Mouse (Mus musculus): ENCODE data around the gene Stra6. TPM values are rescaled to one million over a fixed set of nuclear protein-coding genes. Genes with fewer than 3 reads are reported as not detected.

Gene Stra6
- total and polyA plus RNA-seq, 3 experiments: 0.11 TPM; not detected in 2

DNA sequence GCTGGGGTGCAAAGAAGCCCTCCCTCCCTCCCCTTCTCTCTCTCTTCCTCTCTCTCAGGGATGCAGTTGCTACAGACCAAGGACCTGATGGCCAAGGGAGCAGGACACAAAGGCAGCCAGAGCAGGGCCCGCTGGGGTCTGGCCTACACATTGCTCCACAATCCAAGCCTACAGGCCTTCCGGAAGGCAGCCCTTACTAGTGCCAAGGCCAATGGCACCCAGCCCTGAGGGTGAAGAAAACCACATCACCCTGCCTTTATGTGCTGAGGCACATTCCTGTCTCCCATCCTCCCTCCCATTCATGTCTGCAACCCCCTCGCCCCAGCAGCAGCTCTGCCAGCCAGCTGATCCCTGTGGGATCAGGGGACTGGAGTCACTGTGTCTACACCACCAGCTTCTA is 89.5 kb downstream of the Stra6 start:
- Histone ChIP-seq H3K9me3 (replicated peaks) (no peaks in the 10 kb centered on the region), H3K36me3 (replicated peaks) (no peaks in the 10 kb centered on the region), H3K27me3 (ENCODE audit: insufficient read depth, low read length) (peaks cover 40% of the 10 kb centered on the region), H3K4me3 (ENCODE audit: low read depth, low read length) (no peak overlapping the region), H3K4me1 (ENCODE audit: insufficient read depth, low read depth, low read length) (no peaks in the 10 kb centered on the region)
- DNase-seq (ENCODE audit: low spot score) (no peak), ATAC-seq (ENCODE audit: extremely low read depth, insufficient number of reproducible peaks, low FRiP score, poor library complexity, severe bottlenecking) (no peak)
- TF ChIP-seq CTCF (IDR thresholded peaks at IDR 0.05; ENCODE audit: low read depth, low read length) (no peak), POLR2AphosphoS5 (IDR thresholded peaks at IDR 0.05; ENCODE audit: insufficient replicate concordance, low read depth, low read length) (no peak), GATA2 (IDR thresholded peaks at IDR 0.05; ENCODE audit: borderline replicate concordance, low read depth, low read length) (no peak), GATA1 (IDR thresholded peaks at IDR 0.05; ENCODE audit: borderline replicate concordance, low read length) (no peak), TAL1 (conservative IDR thresholded peaks at IDR 0.05; ENCODE audit: low read depth, low read length) (no peak)

DNA sequence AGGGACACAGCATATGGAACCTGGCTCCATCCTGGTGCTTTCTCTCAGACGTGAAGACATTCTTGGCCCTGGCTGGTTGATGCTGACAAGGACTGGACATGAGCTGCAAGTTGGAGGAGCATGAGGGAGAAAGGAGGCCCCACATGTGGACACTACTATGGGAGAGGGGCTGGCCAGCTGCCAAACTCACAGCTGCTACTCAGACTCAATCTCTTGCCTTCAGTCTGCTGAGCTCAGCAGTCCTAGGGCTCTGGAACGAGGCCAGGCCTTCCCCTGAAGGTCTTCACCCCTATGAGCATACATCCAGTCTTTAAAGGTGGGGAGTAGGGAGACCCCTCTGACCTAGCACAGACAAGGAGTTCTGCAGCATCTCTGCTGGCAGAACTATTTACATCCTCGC is 91.8 kb downstream of the Stra6 start:
- no peak for ATAC-seq (ENCODE audit: extremely low read depth, insufficient number of reproducible peaks, low FRiP score, poor library complexity, severe bottlenecking)
- TF ChIP-seq CTCF (IDR thresholded peaks at IDR 0.05; ENCODE audit: low read depth, low read length) (no peak), TAL1 (conservative IDR thresholded peaks at IDR 0.05; ENCODE audit: low read depth, low read length) (no peak), GATA2 (IDR thresholded peaks at IDR 0.05; ENCODE audit: borderline replicate concordance, low read depth, low read length) (no peak), GATA1 (IDR thresholded peaks at IDR 0.05; ENCODE audit: borderline replicate concordance, low read length) (no peak), POLR2AphosphoS5 (IDR thresholded peaks at IDR 0.05; ENCODE audit: insufficient replicate concordance, low read depth, low read length) (no peak)

DNA sequence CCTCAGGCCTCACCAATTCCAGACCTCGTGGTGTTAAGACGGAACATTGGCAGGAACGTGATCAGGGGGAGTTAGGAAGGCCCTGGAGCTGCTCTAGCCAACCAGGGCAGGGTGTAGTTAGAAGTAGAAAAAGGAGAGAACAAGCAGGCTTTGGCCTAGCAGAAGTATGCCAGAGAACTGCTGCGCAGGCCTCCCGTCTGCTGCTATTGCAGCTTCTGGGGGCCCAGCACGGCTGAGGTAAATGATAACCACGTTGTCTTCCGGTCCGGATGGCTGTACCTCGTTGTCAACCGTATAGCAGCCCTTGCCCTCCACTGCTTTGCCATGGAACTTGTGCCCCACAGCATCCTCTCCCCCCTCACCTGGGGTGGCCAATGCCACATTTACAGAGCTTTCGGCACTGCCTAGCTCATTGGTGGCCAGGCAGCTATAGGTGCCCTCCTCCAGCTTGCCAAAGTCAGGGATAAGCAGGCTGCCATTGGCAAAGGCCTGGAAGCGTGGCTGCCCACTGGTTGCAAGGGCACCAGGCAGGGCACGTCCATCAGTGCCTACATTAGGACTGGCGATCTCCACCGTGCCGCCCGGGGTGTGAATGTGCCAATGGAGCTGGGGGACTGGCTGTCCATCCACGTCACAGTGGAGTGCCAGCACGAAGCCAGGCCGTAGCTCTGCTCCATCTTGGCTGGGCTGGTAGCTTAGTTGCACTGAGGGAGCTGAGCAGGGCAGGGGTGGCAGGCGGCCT is 93.4 kb downstream of the Stra6 start:
- H3K4me1 ChIP-seq (ENCODE audit: insufficient read depth, low read depth, low read length): no peaks in the 10 kb centered on the region
- no peaks in the 10 kb centered on the region for H3K36me3 ChIP-seq (replicated peaks)
- TF ChIP-seq TAL1 (conservative IDR thresholded peaks at IDR 0.05; ENCODE audit: low read depth, low read length): no peak
- no peak for TF ChIP-seq GATA1 (IDR thresholded peaks at IDR 0.05; ENCODE audit: borderline replicate concordance, low read length)
- TF ChIP-seq CTCF (IDR thresholded peaks at IDR 0.05; ENCODE audit: low read depth, low read length): no peak
- TF ChIP-seq POLR2AphosphoS5 (IDR thresholded peaks at IDR 0.05; ENCODE audit: insufficient replicate concordance, low read depth, low read length): no peak
- no peak for TF ChIP-seq GATA2 (IDR thresholded peaks at IDR 0.05; ENCODE audit: borderline replicate concordance, low read depth, low read length)
- H3K4me3 ChIP-seq (ENCODE audit: low read depth, low read length): no peak overlapping the region
- peaks cover 31% of the 10 kb centered on the region for H3K27me3 ChIP-seq (ENCODE audit: insufficient read depth, low read length)
- ATAC-seq (ENCODE audit: extremely low read depth, insufficient number of reproducible peaks, low FRiP score, poor library complexity, severe bottlenecking) (no peak), DNase-seq (ENCODE audit: low spot score) (no peak)
- H3K9me3 ChIP-seq (replicated peaks): no peaks in the 10 kb centered on the region

More for the DNA sequence above, 91.8 kb downstream of the Stra6 start:
- Histone ChIP-seq H3K4me1 (ENCODE audit: insufficient read depth, low read depth, low read length) (no peaks in the 10 kb centered on the region), H3K36me3 (replicated peaks) (no peaks in the 10 kb centered on the region), H3K4me3 (ENCODE audit: low read depth, low read length) (no peak overlapping the region), H3K27me3 (ENCODE audit: insufficient read depth, low read length) (peaks cover 35% of the 10 kb centered on the region), H3K9me3 (replicated peaks) (no peaks in the 10 kb centered on the region)
- no peak for DNase-seq (ENCODE audit: low spot score)

DNA sequence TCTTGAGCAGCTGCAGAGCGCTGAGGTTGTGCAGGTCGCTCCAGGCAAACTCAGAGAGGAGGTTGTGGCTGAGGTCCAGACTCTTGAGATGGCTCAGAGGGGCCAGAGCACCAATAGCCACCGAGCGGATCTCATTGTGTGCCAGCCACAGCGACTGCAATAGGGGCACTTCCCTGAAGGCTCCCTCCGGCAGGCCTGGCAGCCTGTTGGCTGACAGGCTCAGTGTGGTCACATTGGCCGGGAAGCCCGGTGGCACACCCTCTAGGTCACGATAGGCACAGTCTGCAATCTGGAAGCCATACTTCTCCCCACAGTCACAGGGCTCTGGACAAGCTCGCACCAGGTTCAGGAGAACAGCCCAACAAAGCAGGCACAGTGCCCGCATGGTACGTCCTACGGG is 94.2 kb downstream of the Stra6 start:
- peak overlapping the region; percentile 8; the same call in 1 of the 2 replicates for H3K4me3 ChIP-seq (ENCODE audit: low read depth, low read length)
- H3K36me3 ChIP-seq (replicated peaks): no peaks in the 10 kb centered on the region
- DNase-seq (ENCODE audit: low spot score) (no peak), ATAC-seq (ENCODE audit: extremely low read depth, insufficient number of reproducible peaks, low FRiP score, poor library complexity, severe bottlenecking) (no peak)
- no peaks in the 10 kb centered on the region for H3K4me1 ChIP-seq (ENCODE audit: insufficient read depth, low read depth, low read length)
- TF ChIP-seq GATA1 (IDR thresholded peaks at IDR 0.05; ENCODE audit: borderline replicate concordance, low read length) (no peak), CTCF (IDR thresholded peaks at IDR 0.05; ENCODE audit: low read depth, low read length) (no peak), GATA2 (IDR thresholded peaks at IDR 0.05; ENCODE audit: borderline replicate concordance, low read depth, low read length) (no peak), TAL1 (conservative IDR thresholded peaks at IDR 0.05; ENCODE audit: low read depth, low read length) (no peak), POLR2AphosphoS5 (IDR thresholded peaks at IDR 0.05; ENCODE audit: insufficient replicate concordance, low read depth, low read length) (no peak)
- peaks cover 29% of the 10 kb centered on the region for H3K27me3 ChIP-seq (ENCODE audit: insufficient read depth, low read length)
- H3K9me3 ChIP-seq (replicated peaks): no peaks in the 10 kb centered on the region

DNA sequence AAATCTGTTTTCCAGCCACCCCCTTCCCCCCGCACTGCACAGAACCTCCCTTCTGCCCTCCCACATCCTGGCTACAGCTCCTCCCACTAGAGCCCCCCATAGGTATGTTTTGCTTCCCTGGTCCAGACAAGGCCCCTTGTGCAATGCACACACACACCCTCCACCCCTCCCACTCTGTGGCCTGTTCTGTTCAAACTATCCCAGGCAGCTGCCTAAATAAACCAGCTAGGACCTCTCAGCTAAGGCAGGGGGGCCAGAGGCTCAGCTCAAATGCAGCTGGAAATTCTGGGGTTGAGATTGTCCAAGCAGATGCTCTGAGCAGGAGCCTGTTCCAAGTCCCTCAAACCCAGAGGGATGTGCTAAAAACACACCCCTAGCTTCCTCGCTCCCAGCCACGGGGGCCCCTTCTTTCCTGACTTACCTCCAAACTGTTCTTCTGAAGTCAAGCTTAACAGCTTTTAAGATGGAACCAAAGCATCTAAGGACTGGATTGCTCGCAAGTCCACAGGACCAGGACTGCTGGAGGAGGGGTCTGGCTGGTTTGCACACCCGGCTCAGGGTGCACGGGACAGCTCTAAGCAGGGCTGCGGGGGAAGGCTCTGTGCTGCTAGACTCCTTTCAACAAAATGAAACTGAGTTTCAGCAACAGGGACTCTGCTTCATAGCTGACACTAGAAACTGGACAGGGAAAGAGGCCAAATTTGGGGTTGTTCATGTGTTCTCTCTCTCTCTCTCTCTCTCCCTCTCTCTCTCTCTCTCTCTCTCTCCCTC is 95.1 kb downstream of the Stra6 start:
- Histone ChIP-seq H3K27me3 (ENCODE audit: insufficient read depth, low read length) (peaks cover 26% of the 10 kb centered on the region), H3K4me1 (ENCODE audit: insufficient read depth, low read depth, low read length) (no peaks in the 10 kb centered on the region), H3K9me3 (replicated peaks) (no peaks in the 10 kb centered on the region), H3K4me3 (ENCODE audit: low read depth, low read length) (no peak overlapping the region), H3K36me3 (replicated peaks) (no peaks in the 10 kb centered on the region)
- no peak for ATAC-seq (ENCODE audit: extremely low read depth, insufficient number of reproducible peaks, low FRiP score, poor library complexity, severe bottlenecking)
- no peak for TF ChIP-seq GATA1 (IDR thresholded peaks at IDR 0.05; ENCODE audit: borderline replicate concordance, low read length)
- no peak for TF ChIP-seq CTCF (IDR thresholded peaks at IDR 0.05; ENCODE audit: low read depth, low read length)
- TF ChIP-seq POLR2AphosphoS5 (IDR thresholded peaks at IDR 0.05; ENCODE audit: insufficient replicate concordance, low read depth, low read length): no peak
- TF ChIP-seq GATA2 (IDR thresholded peaks at IDR 0.05; ENCODE audit: borderline replicate concordance, low read depth, low read length): no peak
- no peak for TF ChIP-seq TAL1 (conservative IDR thresholded peaks at IDR 0.05; ENCODE audit: low read depth, low read length)
- DNase-seq (ENCODE audit: low spot score): no peak

DNA sequence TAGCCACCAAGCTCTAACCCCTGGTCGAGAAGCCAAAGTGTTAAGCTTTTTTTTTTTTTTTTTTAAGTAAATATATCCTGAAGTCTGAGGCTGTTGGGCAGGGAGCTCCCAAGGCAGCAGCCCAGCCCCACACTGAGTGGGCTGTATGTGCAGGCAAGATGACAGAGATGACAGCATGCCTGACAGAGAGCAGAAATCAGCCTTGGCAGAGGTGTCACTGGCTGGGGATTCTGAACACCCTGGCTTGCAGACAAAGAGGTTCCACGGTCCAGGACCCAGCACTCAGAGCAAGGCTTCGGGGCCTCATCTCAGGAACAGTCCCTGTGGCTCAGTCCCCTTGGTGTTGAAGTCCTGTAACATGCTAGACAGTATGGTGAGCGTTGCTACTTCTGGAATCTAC is 96.3 kb downstream of the Stra6 start:
- Histone ChIP-seq H3K27me3 (ENCODE audit: insufficient read depth, low read length) (peaks cover 23% of the 10 kb centered on the region; the same call in 1 of the 2 replicates), H3K9me3 (replicated peaks) (no peaks in the 10 kb centered on the region), H3K36me3 (replicated peaks) (no peaks in the 10 kb centered on the region), H3K4me3 (ENCODE audit: low read depth, low read length) (no peak overlapping the region), H3K4me1 (ENCODE audit: insufficient read depth, low read depth, low read length) (no peaks in the 10 kb centered on the region)
- ATAC-seq (ENCODE audit: extremely low read depth, insufficient number of reproducible peaks, low FRiP score, poor library complexity, severe bottlenecking) (no peak), DNase-seq (ENCODE audit: low spot score) (no peak)
- TF ChIP-seq TAL1 (conservative IDR thresholded peaks at IDR 0.05; ENCODE audit: low read depth, low read length): no peak
- TF ChIP-seq GATA1 (IDR thresholded peaks at IDR 0.05; ENCODE audit: borderline replicate concordance, low read length): no peak
- no peak for TF ChIP-seq GATA2 (IDR thresholded peaks at IDR 0.05; ENCODE audit: borderline replicate concordance, low read depth, low read length)
- TF ChIP-seq CTCF (IDR thresholded peaks at IDR 0.05; ENCODE audit: low read depth, low read length): no peak
- no peak for TF ChIP-seq POLR2AphosphoS5 (IDR thresholded peaks at IDR 0.05; ENCODE audit: insufficient replicate concordance, low read depth, low read length)

All from G1E (cell line).